Mouse (Mus musculus) bone marrow macrophage, adult 2 months (primary cell): ENCODE data around the gene Erich4.

Experiments
- CTCF ChIP-seq: IDR thresholded peaks from 2 replicates; pipeline ENCODE4 v1.5.1; 2012; ENCODE audit warnings: low read depth, mild to moderate bottlenecking, low read length, moderate library complexity
- POLR2A ChIP-seq: IDR thresholded peaks from 2 replicates; pipeline ENCODE4 v1.6.1; 2012; ENCODE audit warnings: mild to moderate bottlenecking, low read depth, low read length, borderline replicate concordance

DNA sequence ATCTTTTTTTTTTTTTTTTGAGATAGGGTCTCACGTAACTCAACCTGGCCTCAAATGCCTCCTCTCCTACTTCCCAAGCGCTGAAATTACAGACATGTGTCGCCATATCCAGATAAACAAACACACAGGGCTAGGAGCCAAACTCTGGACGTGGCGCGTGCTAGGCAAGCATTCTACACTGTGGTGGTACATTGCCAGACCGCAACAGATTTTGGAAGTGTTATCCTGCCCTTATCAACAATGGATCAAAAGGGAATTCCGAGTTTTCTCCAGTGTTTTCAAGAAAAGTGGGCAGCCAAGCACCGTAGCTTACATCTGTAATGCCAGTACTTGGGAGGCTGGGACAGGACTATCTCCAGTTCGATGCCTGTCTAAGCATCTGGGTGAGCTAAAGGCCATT, 42.1 kb upstream of the Erich4 start:
- TF ChIP-seq CTCF (no peak), POLR2A (no peak)
